Mouse (Mus musculus): ENCODE results near the gene Abi2. TPM values are rescaled to one million over a fixed set of nuclear protein-coding genes. Genes with fewer than 3 reads are reported as not detected.

Abi2 gene
- total and polyA plus RNA-seq, 3 experiments = 15.0 to 75.2 (median 16.0) TPM

DNA sequence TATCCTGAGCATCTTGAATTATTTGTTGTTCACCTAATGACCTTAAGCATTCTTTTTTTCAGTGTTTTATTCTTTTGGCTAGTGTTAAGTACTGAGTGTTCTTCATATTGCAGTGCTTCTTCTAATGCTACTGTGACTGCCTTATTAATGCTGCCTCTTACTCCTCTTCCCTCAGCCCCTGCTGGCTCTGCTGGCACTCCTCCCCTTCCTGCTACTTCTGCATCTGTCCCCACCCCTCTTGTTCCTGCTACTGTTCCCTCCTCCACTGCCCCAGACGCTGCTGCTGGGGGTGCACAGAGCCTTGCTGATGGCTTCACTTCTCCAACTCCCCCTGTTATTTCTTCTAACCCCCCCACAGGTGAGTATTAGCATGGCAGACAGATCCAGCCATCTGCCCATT, 40.5 kb downstream of the Abi2 start:
- no peak overlapping the region for H3K4me3 ChIP-seq (ENCODE audit: control insufficient read depth in 1 of 2, insufficient read depth in 1 of 2, low read depth in 2 of 2, low read length in 2 of 2)
- no peak for DNase-seq (ENCODE audit: low read depth, low spot score)

DNA sequence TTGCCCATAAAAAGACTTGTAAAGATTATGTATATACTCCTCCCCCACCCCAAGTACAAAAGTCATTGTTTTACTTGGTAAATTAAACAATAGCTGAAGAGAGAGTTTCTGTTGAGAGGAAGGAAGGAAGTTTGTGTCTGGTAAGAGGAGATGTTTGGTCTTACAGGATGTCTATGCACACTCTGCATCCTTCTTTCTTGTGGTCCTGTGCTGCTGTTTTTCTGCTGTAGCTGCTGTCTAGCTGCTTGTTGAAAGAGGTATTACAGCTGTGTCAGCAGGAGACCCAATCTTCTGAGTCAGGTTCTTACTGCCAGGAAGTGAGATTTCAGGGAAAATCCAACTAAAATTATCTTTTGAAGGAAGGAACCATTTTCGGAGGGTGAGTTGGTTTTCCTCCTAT, 51.2 kb downstream of the Abi2 start:
- no peaks in the 10 kb centered on the region for H3K79me2 ChIP-seq (ENCODE audit: control insufficient read depth, insufficient read depth, low read length, poor library complexity)
- no peak overlapping the region for H3K9ac ChIP-seq (ENCODE audit: control insufficient read depth, low read depth, low read length, poor library complexity, severe bottlenecking)
- DNase-seq (ENCODE audit: low read depth, low spot score) = no peak
- H3K4me1 ChIP-seq (ENCODE audit: control insufficient read depth in 1 of 2, insufficient read depth in 2 of 2, low read length in 2 of 2) = no peaks in the 10 kb centered on the region
- H3K4me3 ChIP-seq (ENCODE audit: control insufficient read depth in 1 of 2, insufficient read depth in 1 of 2, low read depth in 2 of 2, low read length in 2 of 2) = no peak overlapping the region
- no peak overlapping the region for H3K27ac ChIP-seq (ENCODE audit: control insufficient read depth, low read depth, low read length)
- H3K36me3 ChIP-seq (ENCODE audit: control insufficient read depth in 1 of 2, insufficient read depth in 2 of 2, low read length in 2 of 2) = peaks cover 0 to 4% of the 10 kb centered on the region in 2 experiments; a peak in 2 of 4 replicates
- no peaks in the 10 kb centered on the region for H3K9me3 ChIP-seq (replicated peaks; ENCODE audit: insufficient read depth, low read length)
- no peak for TF ChIP-seq GATA1 (IDR thresholded peaks at IDR 0.05; ENCODE audit: low read depth, low read length)
- no peak for TF ChIP-seq ZMIZ1 (IDR thresholded peaks at IDR 0.05; ENCODE audit: low read depth, low read length)
- no peak for TF ChIP-seq MYC (IDR thresholded peaks at IDR 0.05; ENCODE audit: low read depth, low read length)
- no peaks in the 10 kb centered on the region for H3K27me3 ChIP-seq (ENCODE audit: control insufficient read depth in 1 of 2, insufficient read depth in 2 of 2, low read length in 2 of 2)

More for the DNA sequence above, 40.5 kb downstream of the Abi2 start:
- no peak overlapping the region for H3K9ac ChIP-seq (ENCODE audit: control insufficient read depth, low read depth, low read length, poor library complexity, severe bottlenecking)
- no peaks in the 10 kb centered on the region for H3K9me3 ChIP-seq (replicated peaks; ENCODE audit: insufficient read depth, low read length)
- no peak overlapping the region for H3K27ac ChIP-seq (ENCODE audit: control insufficient read depth, low read depth, low read length)
- no peaks in the 10 kb centered on the region for H3K27me3 ChIP-seq (ENCODE audit: control insufficient read depth in 1 of 2, insufficient read depth in 2 of 2, low read length in 2 of 2)
- H3K36me3 ChIP-seq (ENCODE audit: control insufficient read depth in 1 of 2, insufficient read depth in 2 of 2, low read length in 2 of 2) = peaks cover 0 to 2% of the 10 kb centered on the region in 2 experiments; a peak in 2 of 4 replicates
- no peaks in the 10 kb centered on the region for H3K79me2 ChIP-seq (ENCODE audit: control insufficient read depth, insufficient read depth, low read length, poor library complexity)
- H3K4me1 ChIP-seq (ENCODE audit: control insufficient read depth in 1 of 2, insufficient read depth in 2 of 2, low read length in 2 of 2) = no peaks in the 10 kb centered on the region
- TF ChIP-seq ZKSCAN1 (IDR thresholded peaks at IDR 0.05; ENCODE audit: low read depth, low read length) (no peak), TBP (IDR thresholded peaks at IDR 0.05; ENCODE audit: low read depth, low read length) (no peak), GATA1 (IDR thresholded peaks at IDR 0.05; ENCODE audit: low read depth, low read length) (no peak), JUND (IDR thresholded peaks at IDR 0.05; ENCODE audit: low read depth, low read length) (no peak), SMC3 (IDR thresholded peaks at IDR 0.05; ENCODE audit: low read depth, low read length) (no peak), ZMIZ1 (IDR thresholded peaks at IDR 0.05; ENCODE audit: low read depth, low read length) (no peak), ZNF384 (IDR thresholded peaks at IDR 0.05; ENCODE audit: low read depth, low read length) (no peak), CHD1 (IDR thresholded peaks at IDR 0.05; ENCODE audit: low read depth, low read length) (no peak), UBTF (IDR thresholded peaks at IDR 0.05; ENCODE audit: borderline replicate concordance, insufficient read depth, low read depth, low read length) (no peak), USF1 (IDR thresholded peaks at IDR 0.05; ENCODE audit: low read depth, low read length) (no peak), RCOR1 (IDR thresholded peaks at IDR 0.05; ENCODE audit: low read depth, low read length) (no peak), MAZ (IDR thresholded peaks at IDR 0.05; ENCODE audit: low read depth, low read length) (no peak), TAL1 (IDR thresholded peaks at IDR 0.05; ENCODE audit: low read length) (no peak), RAD21 (IDR thresholded peaks at IDR 0.05; ENCODE audit: low read depth, low read length) (no peak), KAT2A (conservative IDR thresholded peaks at IDR 0.05; ENCODE audit: low read depth, low read length) (no peak), ZC3H11A (IDR thresholded peaks at IDR 0.05; ENCODE audit: low read depth, low read length) (no peak), EP300 (IDR thresholded peaks at IDR 0.05; ENCODE audit: low read depth in 1 of 2, low read length in 2 of 2) (no peak), CHD2 (IDR thresholded peaks at IDR 0.05; ENCODE audit: low read length) (no peak)

Measured in MEL (cell line).